Mouse (Mus musculus) central nervous system, embryonic 18 days (tissue): ENCODE data around the gene Sirpb1b. TPM values are rescaled to one million over a fixed set of nuclear protein-coding genes. Genes with fewer than 3 reads are reported as not detected.

ENCODE experiments used
- polyA plus RNA-seq: library from polyadenylated mRNA; depleted of rRNA; stranded (reverse); fragments of >200 nt; gene quantifications from 2 replicates; pipeline ENCODE4 v1.2.3, GENCODE M21; 2012; rRNA removed

Sirpb1b gene
- polyA plus RNA-seq, result 0.03 TPM in 1 of 2 replicates, not detected in the other

GRCm38 (mm10) chr3:15574887-15575286 lies at the start of gene Sirpb1b:
Gene Sirpb1b (minus strand): TSS chr3:15575065.

Other genes starting within 250 kb of the Sirpb1b start
- gene Gm9733, start 242.8 kb downstream of the Sirpb1b start, polyA plus RNA-seq, result not detected in 2 replicates
- not detected in 2 replicates for gene Sirpb1a, start 148.5 kb downstream of the Sirpb1b start, polyA plus RNA-seq